Mouse (Mus musculus) Muller cell, postnatal 12 days (primary cell): ENCODE measurements around the gene Zfand2a.
A peak's percentile ranks its signal among the peaks of the same experiment; 100 is the strongest.

ENCODE experiments used
- DNase-seq: peaks from one replicate; pipeline ENCODE4 v3.0.0-alpha.2; 2015; ENCODE audit errors: inconsistent ontology term

Gene Zfand2a

GRCm38 (mm10) chr5:139432747-139433508, 51.4 kb downstream of the Zfand2a start:
- no peak for DNase-seq

GRCm38 (mm10) chr5:139432333-139432732, 52.0 kb downstream of the Zfand2a start:
- DNase-seq, result no peak

GRCm38 (mm10) chr5:139429818-139430341, 54.5 kb downstream of the Zfand2a start:
- no peak for DNase-seq

GRCm38 (mm10) chr5:139427989-139428388, 56.4 kb downstream of the Zfand2a start:
- DNase-seq, result peak; percentile 71

GRCm38 (mm10) chr5:139427001-139427400, 57.3 kb downstream of the Zfand2a start:
- DNase-seq, result no peak

- peak; percentile 82 for DNase-seq
Observed at GRCm38 (mm10) chr5:139425198-139425597, 59.2 kb downstream of the Zfand2a start.

GRCm38 (mm10) chr5:139423026-139423865, 61.1 kb downstream of the Zfand2a start, which contains the start of gene Gper1:
Gene Gper1 (plus strand): TSS chr5:139423151.
- peak; percentile 84 for DNase-seq
